Comparison of ENCODE assay signal across 24 mouse cellular contexts in the genomic region with DNA sequence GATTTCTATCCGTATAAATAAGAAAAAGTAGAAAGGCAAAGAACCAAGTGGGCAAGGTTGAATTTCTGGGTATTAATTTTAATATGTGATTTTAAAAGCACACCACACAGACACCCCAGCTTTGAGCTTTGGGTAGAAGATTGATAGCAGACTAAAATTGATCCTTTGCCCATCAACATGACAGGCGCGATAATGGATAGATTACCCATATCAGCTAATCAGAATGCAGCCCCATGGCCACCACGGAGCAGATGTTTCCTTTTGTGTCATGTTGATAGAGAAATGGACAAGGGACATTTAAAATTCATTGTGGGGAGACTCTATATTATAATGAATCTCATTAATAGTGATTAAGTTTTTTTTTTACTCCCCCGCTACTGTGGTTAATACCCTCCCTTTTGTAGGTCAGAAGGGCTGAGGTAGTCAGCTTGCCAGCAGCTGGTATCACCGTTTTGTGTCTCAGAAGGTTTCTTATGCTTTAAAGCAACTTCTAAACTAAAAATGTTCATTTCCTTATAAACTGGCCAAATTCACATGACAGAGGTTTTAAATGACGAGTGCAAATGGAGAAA.
"Had no signal": no experiment of that assay in that cellular context is flagged by ENCODE, and none has a peak within 500 bp of the region (broad histone marks: within the 10 kb centered on the region; RNA-seq: fewer than 3 reads in every experiment).

No protein-coding gene starts in this region.

- H3K4me3 ChIP-seq: heart, adult 2 months; heart, embryonic 13.5 days; heart, embryonic 15.5 days; hindbrain, embryonic 15.5 days; kidney, embryonic 15.5 days; limb, embryonic 13.5 days; limb, embryonic 15.5 days had no signal

- ATAC-seq: forebrain, postnatal 0 days; intestine, embryonic 16.5 days had no signal

- H3K27me3 ChIP-seq: heart, embryonic 15.5 days; hindbrain, embryonic 15.5 days; limb, embryonic 15.5 days had no signal

- H3K9ac ChIP-seq: forebrain, postnatal 0 days; heart, embryonic 13.5 days; heart, embryonic 15.5 days; hindbrain, embryonic 15.5 days; kidney, embryonic 15.5 days; limb, embryonic 13.5 days; limb, embryonic 15.5 days had no signal

- H3K36me3 ChIP-seq: heart, embryonic 13.5 days; heart, embryonic 15.5 days; hindbrain, embryonic 15.5 days; kidney, embryonic 15.5 days; limb, embryonic 13.5 days; limb, embryonic 15.5 days had no signal

- H3K4me1 ChIP-seq: heart, embryonic 15.5 days; hindbrain, embryonic 15.5 days; limb, embryonic 15.5 days had no signal

- H3K27ac ChIP-seq: heart, adult 2 months; heart, embryonic 13.5 days; heart, embryonic 15.5 days; hindbrain, embryonic 15.5 days; kidney, embryonic 15.5 days; kidney, postnatal 0 days; limb, embryonic 13.5 days; limb, embryonic 15.5 days had no signal

- H3K9me3 ChIP-seq: heart, embryonic 13.5 days; heart, embryonic 15.5 days; hindbrain, embryonic 15.5 days; kidney, embryonic 15.5 days; limb, embryonic 13.5 days; limb, embryonic 15.5 days had no signal

- DNase-seq: forebrain, postnatal 0 days; gastrocnemius, postnatal 14 days; gastrocnemius, postnatal 36 days; heart, adult 11 months; heart, adult 2 months; heart, postnatal 14 days; heart, postnatal 36 days; kidney, adult 11 months; kidney, adult 2 months; kidney, adult 9 months; kidney, postnatal 14 days; kidney, postnatal 36 days; layer of hippocampus, adult 9-11 months; layer of hippocampus, postnatal 36 days; left cerebral cortex, postnatal 4 days had no signal

- H3K4me2 ChIP-seq: heart, embryonic 11.5 days; heart, embryonic 13.5 days; heart, embryonic 15.5 days; hindbrain, embryonic 15.5 days; kidney, embryonic 15.5 days; limb, embryonic 13.5 days; limb, embryonic 15.5 days had no signal
